Mouse (Mus musculus): ENCODE data around the gene Prkar1b.
A peak's percentile ranks its signal among the peaks of the same experiment; 100 is the strongest.

The Prkar1b gene

GRCm38 (mm10) chr5:138997171-138997788, 152.5 kb downstream of the Prkar1b start, which contains the start of gene Pdgfa:
Gene Pdgfa (minus strand): TSS chr5:138997370.
- peak; percentile 69 for DNase-seq (ENCODE audit: low spot score)

- peak; percentile 53 for DNase-seq (ENCODE audit: low spot score)
These were observed 153.3 kb downstream of the Prkar1b start for GRCm38 (mm10) chr5:138996322-138997073.

GRCm38 (mm10) chr5:138995721-138996311, 154.0 kb downstream of the Prkar1b start:
- DNase-seq (ENCODE audit: low spot score) = peak; percentile 81

- DNase-seq (ENCODE audit: low spot score) = peak; percentile 86
These were observed 154.7 kb downstream of the Prkar1b start for GRCm38 (mm10) chr5:138994786-138995720.

GRCm38 (mm10) chr5:138994108-138994785, 155.6 kb downstream of the Prkar1b start:
- peak; percentile 48 for DNase-seq (ENCODE audit: low spot score)

- DNase-seq (ENCODE audit: low spot score) = no peak
These were observed 156.3 kb downstream of the Prkar1b start for GRCm38 (mm10) chr5:138993371-138994107.

- DNase-seq (ENCODE audit: low spot score) = no peak
These were observed 157.0 kb downstream of the Prkar1b start for GRCm38 (mm10) chr5:138992611-138993370.

- DNase-seq (ENCODE audit: low spot score) = no peak
These were observed 158.1 kb downstream of the Prkar1b start for GRCm38 (mm10) chr5:138991734-138992133.

GRCm38 (mm10) chr5:138990659-138991380, 159.0 kb downstream of the Prkar1b start:
- no peak for DNase-seq (ENCODE audit: low spot score)

GRCm38 (mm10) chr5:138989567-138989966, 160.2 kb downstream of the Prkar1b start:
- no peak for DNase-seq (ENCODE audit: low spot score)

- DNase-seq (ENCODE audit: low spot score) = peak; percentile 77
These were observed 161.0 kb downstream of the Prkar1b start for GRCm38 (mm10) chr5:138988764-138989163.

- peak; percentile 55 for DNase-seq (ENCODE audit: low spot score)
These were observed 161.8 kb downstream of the Prkar1b start for GRCm38 (mm10) chr5:138987994-138988393.

GRCm38 (mm10) chr5:138981921-138982320, 167.9 kb downstream of the Prkar1b start:
- no peak for DNase-seq (ENCODE audit: low spot score)

- no peak for DNase-seq (ENCODE audit: low spot score)
These were observed 169.2 kb downstream of the Prkar1b start for GRCm38 (mm10) chr5:138980608-138981007.

- peak; percentile 22 for DNase-seq (ENCODE audit: low spot score)
These were observed 170.0 kb downstream of the Prkar1b start for GRCm38 (mm10) chr5:138979840-138980239.

- DNase-seq (ENCODE audit: low spot score) = no peak
These were observed 172.0 kb downstream of the Prkar1b start for GRCm38 (mm10) chr5:138977759-138978158.

- no peak for DNase-seq (ENCODE audit: low spot score)
These were observed 174.8 kb downstream of the Prkar1b start for GRCm38 (mm10) chr5:138974911-138975485.

- DNase-seq (ENCODE audit: low spot score) = no peak
These were observed 176.3 kb downstream of the Prkar1b start for GRCm38 (mm10) chr5:138973480-138973879.

- no peak for DNase-seq (ENCODE audit: low spot score)
These were observed 178.4 kb downstream of the Prkar1b start for GRCm38 (mm10) chr5:138971405-138971804.

Data from urinary bladder, postnatal 14 days (tissue).